Mouse (Mus musculus) T-helper 1 cell (primary cell): Measurements from ENCODE around the gene Fstl5.
"Not testable (repeated sequence)": the region's sequence is repeated elsewhere in the genome, so short reads cannot be mapped to it uniquely, and the experiment has no call there.

Experiments used
- in situ Hi-C: fragments of 300-600 bp; cut with MboI, MseI; formaldehyde crosslinking; loops from one replicate; pipeline ENCODE4 v1.15.1; 2025; ENCODE audit warnings: high pct_unique_total_duplicates

The Fstl5 gene

GRCm38 (mm10) chr3:76074060-76074707 lies at the start of gene Fstl5:
Fstl5 (plus strand) TSS chr3:76074270.
- in situ Hi-C loops, result no loop called here

DNA sequence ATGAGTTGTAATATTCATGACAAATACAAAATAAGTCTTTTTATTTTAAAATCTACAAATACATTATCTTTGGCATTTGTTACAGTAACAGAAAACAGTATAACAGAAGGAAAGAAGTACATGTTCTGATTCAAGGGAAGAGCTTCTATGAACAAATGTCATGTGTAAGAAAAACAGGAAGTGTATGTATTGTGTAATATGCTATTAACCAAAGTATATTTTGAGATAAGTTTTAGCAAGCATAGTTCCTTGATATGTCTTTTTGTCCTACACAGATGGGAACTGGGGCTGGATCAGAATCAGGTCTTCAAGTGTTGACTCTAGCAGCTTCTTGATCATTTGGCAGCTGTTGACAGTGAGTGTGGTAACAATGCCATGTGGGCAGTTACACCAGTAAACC lies 48.5 kb upstream of the Fstl5 start:
- in situ Hi-C loops, result no loop called here

DNA sequence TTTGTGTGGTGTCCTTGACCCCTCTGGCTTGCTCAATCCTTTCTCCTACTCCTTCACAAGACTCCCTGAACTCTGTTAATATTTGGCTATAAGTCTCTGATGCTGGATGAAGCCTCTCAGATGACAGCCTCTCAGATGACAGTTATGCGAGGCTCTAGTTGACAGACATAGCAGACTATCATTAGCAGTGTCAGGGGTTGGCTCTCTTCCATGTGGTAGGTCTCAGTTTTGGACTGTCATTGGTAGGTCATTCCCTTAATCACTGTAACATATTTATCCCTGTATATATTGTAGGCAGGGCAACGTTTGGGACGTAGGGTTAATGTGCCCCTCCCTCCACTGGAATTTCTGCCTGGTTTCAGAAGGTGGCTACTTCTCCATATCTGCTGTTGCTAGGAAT lies 22.9 kb upstream of the Fstl5 start:
- in situ Hi-C loops, result no loop called here

DNA sequence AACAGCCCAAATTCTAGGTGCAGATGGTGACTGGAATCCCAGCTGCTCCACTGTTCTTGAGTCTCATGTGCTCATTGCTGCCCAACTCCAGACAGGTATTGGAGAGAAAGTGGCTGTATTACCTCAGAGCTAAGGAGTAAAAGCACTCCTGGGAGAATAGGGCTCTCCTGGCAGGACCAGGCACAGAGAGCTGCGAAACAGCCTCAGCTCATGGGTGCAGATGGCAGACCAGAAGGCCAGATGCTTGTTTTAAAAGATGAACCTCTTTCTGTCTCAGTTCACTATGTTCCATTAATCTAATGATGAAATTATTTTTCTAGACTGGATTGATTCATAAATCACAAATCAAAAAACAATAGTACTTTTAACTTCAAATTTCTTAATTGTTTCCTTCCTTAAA lies 12.1 kb upstream of the Fstl5 start:
- in situ Hi-C loops, result no loop called here

GRCm38 (mm10) chr3:76067920-76068319 lies 6.2 kb upstream of the Fstl5 start:
- in situ Hi-C loops, result no loop called here

DNA sequence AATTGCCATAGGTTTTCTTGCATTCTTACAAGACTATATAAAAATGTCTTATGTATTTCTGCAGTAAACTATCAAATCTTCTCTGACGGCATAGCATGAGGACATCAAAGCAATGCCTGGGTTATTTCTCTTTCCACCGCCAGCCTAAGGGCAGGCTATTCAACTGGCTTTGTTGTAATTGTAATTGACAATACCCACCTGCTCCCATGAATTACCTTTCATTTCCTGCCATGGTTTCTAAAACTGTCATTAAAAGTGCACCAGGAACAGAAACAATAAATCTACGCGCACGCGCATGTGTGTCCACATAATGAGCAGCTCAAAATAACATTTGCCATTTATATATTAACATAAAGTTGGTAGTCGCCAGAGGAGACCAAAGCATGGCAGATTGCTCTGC lies 1.2 kb upstream of the Fstl5 start:
- in situ Hi-C loops, result no loop called here

- in situ Hi-C loops, result no loop called here
These were observed 66.4 kb downstream of the Fstl5 start for GRCm38 (mm10) chr3:76140445-76140844.

DNA sequence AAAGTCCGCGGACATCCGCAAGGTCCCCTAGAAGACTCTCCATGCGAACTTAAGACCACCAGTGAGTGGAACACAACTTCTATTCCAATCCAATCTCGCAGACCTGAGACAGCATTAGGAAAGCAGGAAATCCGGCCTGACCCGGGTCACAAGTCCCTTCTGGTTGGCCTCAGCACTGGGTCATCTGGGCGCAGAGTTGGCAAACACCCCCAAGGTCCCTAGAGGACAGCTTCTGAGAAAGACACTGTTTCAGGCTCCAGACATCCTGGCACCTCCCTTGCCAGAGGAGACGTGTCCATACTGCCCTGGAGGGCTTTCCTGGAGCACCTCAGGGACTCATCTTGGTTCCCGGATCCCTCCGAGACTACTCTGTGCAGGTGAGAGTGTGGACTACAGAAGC lies 73.8 kb downstream of the Fstl5 start:
- in situ Hi-C loops, result no loop called here

DNA sequence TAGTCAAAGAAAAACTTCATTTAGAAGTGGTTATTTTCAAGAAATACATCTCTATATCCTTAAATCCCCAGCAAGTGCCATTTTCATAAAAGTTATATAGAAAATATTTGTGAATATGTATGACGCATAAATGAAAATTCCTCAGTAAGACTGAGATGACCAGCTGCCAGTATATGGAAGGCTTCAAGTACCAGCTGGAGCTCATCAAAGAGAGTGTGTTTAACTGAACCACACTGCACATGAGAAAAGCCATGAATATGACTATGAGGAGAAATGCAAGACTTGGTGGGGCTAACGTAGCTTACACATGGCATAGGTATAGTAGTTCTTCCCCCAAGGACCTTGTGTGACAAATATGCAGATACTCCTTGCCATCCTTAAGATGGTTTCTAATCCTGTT lies 164.8 kb downstream of the Fstl5 start:
- in situ Hi-C loops, result no loop called here

DNA sequence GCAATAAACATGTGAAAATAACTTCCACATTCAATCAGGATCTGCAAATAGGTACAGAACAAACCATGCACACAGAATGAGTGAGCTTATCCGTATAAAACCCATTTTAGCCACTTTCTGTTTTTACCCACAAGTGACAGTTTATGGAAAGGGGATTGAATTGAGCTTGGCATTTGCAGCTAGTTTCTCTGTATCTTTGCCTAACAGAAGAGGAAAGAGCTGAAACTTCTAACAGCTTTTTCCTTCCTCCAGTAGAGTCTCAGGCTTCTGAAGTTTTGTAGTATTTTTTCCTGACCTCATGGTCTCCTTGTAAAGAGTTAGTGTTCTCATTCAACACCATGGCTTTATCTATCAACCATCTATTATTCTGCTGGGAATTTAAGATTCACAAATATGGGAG lies 177.3 kb downstream of the Fstl5 start:
- in situ Hi-C loops, result no loop called here

- in situ Hi-C loops, result no loop called here
These were observed 218.9 kb downstream of the Fstl5 start for GRCm38 (mm10) chr3:76292993-76293392.

- in situ Hi-C loops, result no loop called here
These were observed 220.3 kb downstream of the Fstl5 start for GRCm38 (mm10) chr3:76294394-76294793.

- in situ Hi-C loops, result no loop called here
These were observed 227.1 kb downstream of the Fstl5 start for GRCm38 (mm10) chr3:76301026-76301773.

DNA sequence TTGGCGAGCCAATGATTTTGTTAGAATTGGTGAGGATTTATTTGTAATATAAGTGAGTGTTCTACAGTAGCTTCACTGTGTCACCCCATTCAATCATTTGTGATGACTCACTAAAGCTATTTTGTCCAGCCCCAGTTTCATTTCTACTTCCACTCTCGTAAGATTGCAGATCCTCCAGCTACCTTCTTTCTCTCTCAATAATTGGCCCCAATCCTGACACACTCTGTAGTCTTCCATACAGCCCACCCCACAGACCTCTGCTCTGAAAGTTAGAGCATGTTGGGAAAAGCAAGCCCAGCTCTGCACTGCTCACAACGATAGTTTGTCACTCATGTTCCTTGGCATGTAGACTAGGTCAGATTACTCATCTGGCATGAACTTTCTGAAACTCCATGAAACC lies 242.9 kb downstream of the Fstl5 start:
- in situ Hi-C loops, result no loop called here

DNA sequence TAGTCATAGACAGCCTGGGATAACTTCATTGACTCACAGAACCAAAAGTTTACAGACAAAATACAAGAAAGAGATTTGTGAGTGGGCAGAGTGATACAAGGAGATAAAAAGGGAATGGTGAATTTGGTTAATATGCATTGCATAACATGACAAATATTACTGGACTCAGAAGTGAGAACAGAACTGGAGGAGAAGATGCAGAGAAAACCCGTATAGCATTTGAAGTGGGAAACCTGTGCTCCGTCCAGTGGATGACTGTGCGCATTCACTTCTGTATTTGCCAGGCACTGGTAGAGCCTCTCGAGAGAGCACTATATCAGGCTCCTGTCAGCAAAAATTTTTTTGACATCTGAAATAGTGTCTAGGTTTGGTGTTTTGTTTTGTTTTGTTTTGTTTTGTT lies 245.5 kb downstream of the Fstl5 start:
- in situ Hi-C loops, result no loop called here

DNA sequence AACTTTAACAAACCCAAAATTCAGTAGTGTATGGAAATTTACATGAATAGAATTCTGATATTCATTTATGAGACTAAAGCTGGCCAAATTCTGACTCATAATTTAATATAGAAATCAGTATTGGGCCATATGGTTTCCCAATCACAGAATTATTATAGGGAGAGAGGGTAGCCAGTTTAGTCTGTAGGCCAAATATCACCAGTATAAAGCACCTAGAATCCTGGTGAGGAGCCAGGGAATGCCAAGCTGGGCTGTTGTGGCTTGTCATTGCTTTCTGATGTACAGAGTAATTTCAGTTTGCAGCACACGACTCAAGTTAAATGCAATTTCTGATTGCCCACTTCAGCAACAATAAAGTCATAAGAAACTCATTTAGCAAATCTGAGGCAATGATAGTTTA lies 248.4 kb downstream of the Fstl5 start:
- in situ Hi-C loops, result no loop called here

DNA sequence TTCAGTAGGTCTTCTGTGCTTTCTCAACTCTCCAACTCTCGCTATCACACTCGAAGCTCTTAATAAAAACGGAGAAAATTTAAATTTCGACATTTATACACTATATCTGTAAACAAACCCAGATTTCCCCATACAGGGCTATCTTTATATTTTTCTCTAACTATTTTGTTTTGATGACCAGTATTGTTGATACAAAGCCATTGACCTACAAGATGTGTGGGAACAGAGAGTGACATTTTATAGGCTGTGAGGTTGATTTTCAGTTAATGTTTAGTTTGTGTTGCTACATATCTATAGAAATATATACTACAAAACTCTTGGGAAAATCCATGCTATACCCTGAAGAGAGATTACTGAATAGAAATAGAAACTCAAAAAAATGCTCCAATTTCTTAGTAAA lies 262.9 kb downstream of the Fstl5 start:
- in situ Hi-C loops, result no loop called here

- in situ Hi-C loops, result no loop called here
These were observed 292.9 kb downstream of the Fstl5 start for GRCm38 (mm10) chr3:76367000-76367399.

DNA sequence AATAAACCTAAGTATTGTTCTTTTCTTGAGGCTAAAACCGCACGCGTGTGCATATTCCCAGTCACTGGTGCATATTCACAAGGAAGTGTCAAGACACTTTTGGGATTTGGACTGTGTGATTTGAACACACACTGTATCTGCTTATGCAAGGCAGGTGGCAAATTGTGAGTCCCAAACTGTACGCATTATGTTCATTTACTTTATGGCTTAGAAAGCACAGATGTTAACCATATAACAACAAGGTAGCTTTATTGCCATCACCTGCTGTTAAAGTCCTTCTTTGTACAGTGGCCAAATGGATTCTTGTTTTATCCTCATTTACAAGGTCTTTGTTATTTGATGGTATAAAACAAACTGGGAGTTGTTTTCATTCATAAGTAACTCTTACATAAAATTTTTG lies 295.8 kb downstream of the Fstl5 start:
- in situ Hi-C loops, result no loop called here

DNA sequence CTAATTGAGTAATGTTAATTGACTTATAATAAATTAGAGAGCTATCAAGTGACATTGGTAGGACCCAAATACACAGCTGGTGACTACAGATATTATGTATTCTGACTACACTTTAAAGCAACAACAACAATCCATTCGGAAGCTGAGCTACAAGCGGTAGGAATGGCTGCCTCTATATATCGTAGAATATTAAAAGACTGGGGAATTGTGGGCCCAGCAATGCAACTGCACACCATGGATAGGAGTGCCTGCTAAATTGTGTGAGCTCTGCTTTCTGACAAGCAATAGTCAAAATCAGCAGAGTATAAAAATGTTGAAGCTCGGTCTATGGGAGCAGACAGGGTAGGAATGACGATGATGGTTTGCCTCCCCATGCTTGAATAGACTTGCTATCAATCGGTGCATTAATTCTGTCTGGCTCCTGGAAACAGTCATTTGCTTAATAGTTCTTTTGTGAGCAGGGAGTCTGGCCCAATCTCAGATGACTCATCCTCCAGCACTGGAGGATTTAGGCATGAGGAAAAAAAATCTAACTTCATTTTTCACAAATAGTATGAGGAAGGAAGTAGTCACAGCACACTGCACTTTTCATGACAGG lies 354.8 kb downstream of the Fstl5 start:
- in situ Hi-C loops, result no loop called here

GRCm38 (mm10) chr3:76467229-76467874 lies 393.3 kb downstream of the Fstl5 start:
- in situ Hi-C loops, result no loop called here

DNA sequence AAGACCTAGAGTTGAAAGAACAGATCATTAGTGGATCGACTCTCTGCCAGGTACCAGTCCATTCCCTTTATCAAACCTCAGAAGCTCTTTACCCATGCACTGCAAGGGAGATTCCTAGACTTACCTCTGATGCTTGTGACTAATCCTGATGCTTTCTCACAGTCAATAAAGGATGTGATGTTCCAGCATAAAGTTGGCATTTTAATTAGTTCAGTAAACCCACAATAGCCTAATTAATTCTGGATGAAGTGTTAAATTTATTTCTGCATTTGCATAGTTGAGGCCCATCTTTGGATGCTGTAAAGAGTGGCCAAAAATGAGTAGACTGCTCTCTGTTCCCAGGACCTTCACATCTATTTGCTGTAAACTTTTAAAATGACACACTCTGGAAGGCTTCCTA lies 394.1 kb downstream of the Fstl5 start:
- in situ Hi-C loops, result no loop called here

GRCm38 (mm10) chr3:76507891-76508290 lies 433.8 kb downstream of the Fstl5 start:
- in situ Hi-C loops, result not testable (repeated sequence)
